Mouse (Mus musculus): Measurements from ENCODE around the gene Foxp1. TPM values are rescaled to one million over a fixed set of nuclear protein-coding genes. Genes with fewer than 3 reads are reported as not detected.

The Foxp1 gene
- polyA plus RNA-seq, 1 experiment from 2014 or later = 89.2 TPM

- ATAC-seq (ENCODE audit: low FRiP score, low TSS enrichment) (no peak), DNase-seq (no peak)
- no peak overlapping the region for H3K4me2 ChIP-seq (ENCODE audit: low read length)
- H3K4me1 ChIP-seq (ENCODE audit: control insufficient read depth, insufficient read depth, low read length) = peaks cover 32% of the 10 kb centered on the region
- 46% methylated on average over 9 of the region's 9 CpGs for WGBS
- H3K27me3 ChIP-seq (ENCODE audit: control insufficient read depth, insufficient read depth, low read length) = no peaks in the 10 kb centered on the region
- no peaks in the 10 kb centered on the region for H3K36me3 ChIP-seq (ENCODE audit: control insufficient read depth, insufficient read depth, low read length)
- H3K9me3 ChIP-seq (ENCODE audit: control insufficient read depth, low read length) = no peaks in the 10 kb centered on the region
- H3K4me3 ChIP-seq (replicated peaks; ENCODE audit: low read depth, low read length) = no peak overlapping the region
- H3K27ac ChIP-seq (replicated peaks; ENCODE audit: low read depth, low read length) = no peak overlapping the region
- no peak overlapping the region for H3K9ac ChIP-seq (replicated peaks; ENCODE audit: low read length)
These were observed 503.3 kb downstream of the Foxp1 start for GRCm38 (mm10) chr6:99019266-99019665.

DNA sequence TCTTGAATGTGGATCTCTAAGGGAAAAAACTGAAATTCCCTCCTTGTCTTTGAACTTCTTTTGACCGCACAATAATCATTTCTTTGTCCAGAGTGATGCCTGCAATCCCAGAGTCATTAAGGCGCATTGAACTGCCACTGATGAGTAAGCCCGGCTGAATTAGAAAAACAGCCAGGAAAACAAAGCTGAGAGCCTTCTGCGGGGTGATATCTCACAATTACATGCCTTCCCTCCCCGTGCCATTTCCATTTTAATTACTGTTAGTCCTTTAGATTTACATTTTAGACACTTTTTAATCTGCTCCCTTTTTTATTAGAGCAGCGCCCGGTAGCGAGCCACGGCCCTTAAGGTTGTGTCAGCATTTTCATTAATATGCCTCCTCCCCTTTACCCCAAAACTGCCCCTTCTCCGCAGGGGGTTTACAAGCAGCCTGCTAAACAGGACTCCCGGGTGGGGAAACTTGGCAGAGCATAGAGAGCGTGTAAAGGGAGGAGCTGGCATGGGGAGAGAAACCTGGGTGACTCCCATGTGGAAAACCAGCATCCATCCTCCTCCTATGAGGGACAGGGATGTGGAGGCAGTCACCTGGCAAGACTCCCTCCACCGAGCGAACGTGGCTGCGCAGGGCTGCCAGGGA lies 508.5 kb downstream of the Foxp1 start:
- no peaks in the 10 kb centered on the region for H3K9me3 ChIP-seq (ENCODE audit: control insufficient read depth, low read length)
- peak overlapping the region; percentile 72 for H3K27ac ChIP-seq (replicated peaks; ENCODE audit: low read depth, low read length)
- H3K27me3 ChIP-seq (ENCODE audit: control insufficient read depth, insufficient read depth, low read length) = no peaks in the 10 kb centered on the region
- H3K4me2 ChIP-seq (ENCODE audit: low read length) = peak overlapping the region; percentile 28
- WGBS = 16% methylated on average over 16 of the region's 16 CpGs
- H3K36me3 ChIP-seq (ENCODE audit: control insufficient read depth, insufficient read depth, low read length) = no peaks in the 10 kb centered on the region; the same call in 1 of the 2 replicates
- H3K4me1 ChIP-seq (ENCODE audit: control insufficient read depth, insufficient read depth, low read length) = peaks cover 43% of the 10 kb centered on the region
- H3K4me3 ChIP-seq (replicated peaks; ENCODE audit: low read depth, low read length) = no peak overlapping the region
- H3K9ac ChIP-seq (replicated peaks; ENCODE audit: low read length) = no peak overlapping the region
- DNase-seq (peak; percentile 67), ATAC-seq (ENCODE audit: low FRiP score, low TSS enrichment) (no peak; the same call in 1 of the 2 replicates)

GRCm38 (mm10) chr6:99013119-99013865 lies 509.2 kb downstream of the Foxp1 start:
- 14% methylated on average over 14 of the region's 14 CpGs for WGBS
- Histone ChIP-seq H3K9ac (replicated peaks; ENCODE audit: low read length) (no peak overlapping the region), H3K27ac (replicated peaks; ENCODE audit: low read depth, low read length) (peak overlapping the region; percentile 49), H3K36me3 (ENCODE audit: control insufficient read depth, insufficient read depth, low read length) (peaks cover 4% of the 10 kb centered on the region), H3K27me3 (ENCODE audit: control insufficient read depth, insufficient read depth, low read length) (no peaks in the 10 kb centered on the region), H3K4me2 (ENCODE audit: low read length) (peak overlapping the region; percentile 28), H3K4me1 (ENCODE audit: control insufficient read depth, insufficient read depth, low read length) (peaks cover 39% of the 10 kb centered on the region), H3K4me3 (replicated peaks; ENCODE audit: low read depth, low read length) (no peak overlapping the region), H3K9me3 (ENCODE audit: control insufficient read depth, low read length) (peaks cover 4% of the 10 kb centered on the region; the same call in 1 of the 2 replicates)
- DNase-seq (peak; percentile 64), ATAC-seq (ENCODE audit: low FRiP score, low TSS enrichment) (no peak)

GRCm38 (mm10) chr6:99011895-99012584 lies 510.5 kb downstream of the Foxp1 start:
- peaks cover 39% of the 10 kb centered on the region for H3K4me1 ChIP-seq (ENCODE audit: control insufficient read depth, insufficient read depth, low read length)
- no peak overlapping the region for H3K9ac ChIP-seq (replicated peaks; ENCODE audit: low read length)
- H3K36me3 ChIP-seq (ENCODE audit: control insufficient read depth, insufficient read depth, low read length) = peaks cover 5% of the 10 kb centered on the region
- ATAC-seq (ENCODE audit: low FRiP score, low TSS enrichment) = no peak
- H3K4me2 ChIP-seq (ENCODE audit: low read length) = no peak overlapping the region
- peaks cover 5% of the 10 kb centered on the region; the same call in 1 of the 2 replicates for H3K9me3 ChIP-seq (ENCODE audit: control insufficient read depth, low read length)
- H3K27me3 ChIP-seq (ENCODE audit: control insufficient read depth, insufficient read depth, low read length) = no peaks in the 10 kb centered on the region; the same call in 1 of the 2 replicates
- H3K27ac ChIP-seq (replicated peaks; ENCODE audit: low read depth, low read length) = peak overlapping the region; percentile 41; the same call in 1 of the 2 replicates
- no peak for DNase-seq
- 60% methylated on average over 8 of the region's 8 CpGs for WGBS
- H3K4me3 ChIP-seq (replicated peaks; ENCODE audit: low read depth, low read length) = no peak overlapping the region

DNA sequence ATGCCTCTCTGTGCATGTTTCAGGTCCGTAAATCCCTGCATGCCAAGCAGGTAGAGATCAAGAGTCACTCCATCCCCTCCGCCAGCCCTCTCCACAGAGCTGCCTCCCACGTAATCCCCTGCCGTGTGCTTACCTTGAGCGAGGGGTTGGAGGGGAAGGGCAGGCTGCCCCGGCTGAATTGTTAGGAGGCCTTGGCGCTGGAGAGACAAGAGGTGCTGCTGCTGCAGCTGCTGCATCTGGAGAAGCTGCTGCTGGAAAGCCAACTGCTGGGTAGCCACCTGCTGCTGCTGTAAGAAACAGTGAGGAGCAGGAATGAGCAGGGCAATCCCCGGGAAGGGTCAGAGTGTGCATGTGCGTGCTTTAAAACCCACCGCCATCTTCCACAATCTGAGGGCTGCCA lies 512.8 kb downstream of the Foxp1 start:
- Histone ChIP-seq H3K4me1 (ENCODE audit: control insufficient read depth, insufficient read depth, low read length) (peaks cover 46% of the 10 kb centered on the region), H3K4me3 (replicated peaks; ENCODE audit: low read depth, low read length) (no peak overlapping the region), H3K36me3 (ENCODE audit: control insufficient read depth, insufficient read depth, low read length) (peaks cover 5% of the 10 kb centered on the region), H3K9ac (replicated peaks; ENCODE audit: low read length) (no peak overlapping the region), H3K9me3 (ENCODE audit: control insufficient read depth, low read length) (peaks cover 5% of the 10 kb centered on the region; the same call in 1 of the 2 replicates), H3K4me2 (ENCODE audit: low read length) (no peak overlapping the region), H3K27me3 (ENCODE audit: control insufficient read depth, insufficient read depth, low read length) (no peaks in the 10 kb centered on the region; the same call in 1 of the 2 replicates), H3K27ac (replicated peaks; ENCODE audit: low read depth, low read length) (no peak overlapping the region)
- ATAC-seq (ENCODE audit: low FRiP score, low TSS enrichment) (no peak), DNase-seq (no peak)
- 43% methylated on average over 10 of the region's 10 CpGs for WGBS

GRCm38 (mm10) chr6:99008565-99008964 lies 514.0 kb downstream of the Foxp1 start:
- WGBS = 100% methylated on average over 1 of the region's 1 CpGs
- Histone ChIP-seq H3K4me1 (ENCODE audit: control insufficient read depth, insufficient read depth, low read length) (peaks cover 37% of the 10 kb centered on the region), H3K36me3 (ENCODE audit: control insufficient read depth, insufficient read depth, low read length) (peaks cover 5% of the 10 kb centered on the region), H3K4me2 (ENCODE audit: low read length) (no peak overlapping the region), H3K27me3 (ENCODE audit: control insufficient read depth, insufficient read depth, low read length) (no peaks in the 10 kb centered on the region; the same call in 1 of the 2 replicates), H3K9ac (replicated peaks; ENCODE audit: low read length) (no peak overlapping the region), H3K4me3 (replicated peaks; ENCODE audit: low read depth, low read length) (no peak overlapping the region), H3K27ac (replicated peaks; ENCODE audit: low read depth, low read length) (no peak overlapping the region), H3K9me3 (ENCODE audit: control insufficient read depth, low read length) (peaks cover 5% of the 10 kb centered on the region; the same call in 1 of the 2 replicates)
- DNase-seq = no peak
- ATAC-seq (ENCODE audit: low FRiP score, low TSS enrichment) = no peak

- H3K9me3 ChIP-seq (ENCODE audit: control insufficient read depth, low read length) = peaks cover 5% of the 10 kb centered on the region; the same call in 1 of the 2 replicates
- H3K27ac ChIP-seq (replicated peaks; ENCODE audit: low read depth, low read length) = no peak overlapping the region
- no peak overlapping the region for H3K4me3 ChIP-seq (replicated peaks; ENCODE audit: low read depth, low read length)
- H3K4me1 ChIP-seq (ENCODE audit: control insufficient read depth, insufficient read depth, low read length) = peaks cover 26% of the 10 kb centered on the region
- ATAC-seq (ENCODE audit: low FRiP score, low TSS enrichment) (no peak), DNase-seq (no peak)
- H3K4me2 ChIP-seq (ENCODE audit: low read length) = no peak overlapping the region
- H3K36me3 ChIP-seq (ENCODE audit: control insufficient read depth, insufficient read depth, low read length) = peaks cover 14% of the 10 kb centered on the region
- H3K27me3 ChIP-seq (ENCODE audit: control insufficient read depth, insufficient read depth, low read length) = no peaks in the 10 kb centered on the region; the same call in 1 of the 2 replicates
- H3K9ac ChIP-seq (replicated peaks; ENCODE audit: low read length) = no peak overlapping the region
- 76% methylated on average over 6 of the region's 6 CpGs for WGBS
These were observed 515.0 kb downstream of the Foxp1 start for GRCm38 (mm10) chr6:99007542-99007941.

DNA sequence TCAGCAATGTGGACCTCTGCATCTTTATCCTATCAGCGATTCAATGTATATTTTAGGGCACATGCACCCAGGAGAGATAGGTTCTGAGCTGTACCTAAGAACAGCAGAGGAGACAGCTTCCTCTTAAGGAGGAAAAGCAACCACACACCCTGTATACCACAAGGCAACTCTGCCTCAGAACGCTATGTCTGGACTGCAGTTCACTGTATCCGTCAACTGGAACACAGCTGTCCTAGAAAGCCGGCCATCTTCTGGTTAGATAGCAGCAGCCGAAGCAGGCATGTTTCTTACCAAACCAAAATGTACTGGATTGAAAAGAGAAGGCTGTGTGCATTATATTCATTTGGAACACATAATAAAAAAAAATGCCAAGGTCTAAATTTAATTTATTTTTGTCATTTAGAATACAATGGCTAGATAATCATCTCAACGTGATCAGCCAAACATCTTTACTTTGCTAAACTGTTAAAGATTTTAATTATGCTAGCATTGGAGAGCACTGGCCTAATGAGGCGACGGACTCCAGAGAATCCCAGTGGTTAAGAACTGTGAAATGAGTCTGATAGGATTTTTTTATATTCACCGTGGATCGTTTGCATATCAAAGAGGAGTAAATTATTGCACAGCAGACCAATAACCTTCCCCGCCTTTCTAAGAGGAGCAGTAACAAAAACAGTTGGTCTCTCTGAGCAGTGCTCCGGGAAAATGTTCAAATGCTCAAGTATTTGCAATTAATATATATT lies 518.1 kb downstream of the Foxp1 start:
- Histone ChIP-seq H3K27ac (replicated peaks; ENCODE audit: low read depth, low read length) (0 out of 2 replicates have a peak overlapping the region, but pooled peaks have one; percentile 38), H3K27me3 (ENCODE audit: control insufficient read depth, insufficient read depth, low read length) (no peaks in the 10 kb centered on the region; the same call in 1 of the 2 replicates), H3K9me3 (ENCODE audit: control insufficient read depth, low read length) (peaks cover 5% of the 10 kb centered on the region; the same call in 1 of the 2 replicates), H3K4me3 (replicated peaks; ENCODE audit: low read depth, low read length) (no peak overlapping the region), H3K4me1 (ENCODE audit: control insufficient read depth, insufficient read depth, low read length) (peaks cover 21% of the 10 kb centered on the region), H3K9ac (replicated peaks; ENCODE audit: low read length) (no peak overlapping the region), H3K36me3 (ENCODE audit: control insufficient read depth, insufficient read depth, low read length) (peaks cover 18% of the 10 kb centered on the region), H3K4me2 (ENCODE audit: low read length) (no peak overlapping the region)
- ATAC-seq (ENCODE audit: low FRiP score, low TSS enrichment) (no peak), DNase-seq (peak; percentile 52)
- 37% methylated on average over 12 of the region's 12 CpGs for WGBS
